Mouse (Mus musculus) myocyte (in vitro differentiated cells): ENCODE results near the gene Nme4. TPM values are rescaled to one million over a fixed set of nuclear protein-coding genes. Genes with fewer than 3 reads are reported as not detected.
"Not testable (repeated sequence)": the region's sequence is repeated elsewhere in the genome, so short reads cannot be mapped to it uniquely, and the experiment has no call there.

Experiments used
- H3K27me3 ChIP-seq: one replicate; pipeline ENCODE4 v1.6.1; 2011; ENCODE audit not compliant: control insufficient read depth, insufficient read depth, insufficient read length
- H3K36me3 ChIP-seq: one replicate; pipeline ENCODE4 v1.6.1; 2011; ENCODE audit not compliant: control insufficient read depth, insufficient read depth
- H3K4me2 ChIP-seq: one replicate; pipeline ENCODE4 v1.6.1; 2011; ENCODE audit warnings: low read depth, control low read depth
- H3K4me3 ChIP-seq: one replicate; pipeline ENCODE4 v1.5.1; 2011; ENCODE audit warnings: mild to moderate bottlenecking, control low read depth, moderate library complexity
- H3K79me2 ChIP-seq: one replicate; pipeline ENCODE4 v1.6.1; 2011; ENCODE audit not compliant: control insufficient read depth, insufficient read depth
- H3ac ChIP-seq: one replicate; pipeline ENCODE4 v1.6.1; 2011; ENCODE audit not compliant: control insufficient read depth, insufficient read length
- CEBPB ChIP-seq: IDR thresholded peaks from 2 replicates; pipeline ENCODE4 v1.6.1; 2011; ENCODE audit warnings: mild to moderate bottlenecking, moderate library complexity; ENCODE audit not compliant: poor library complexity, insufficient read depth, severe bottlenecking
- E2F4 ChIP-seq: IDR thresholded peaks from one replicate; pipeline ENCODE4 v1.6.1; 2011; ENCODE audit warnings: mild to moderate bottlenecking, control low read depth, moderate library complexity; ENCODE audit not compliant: insufficient read depth
- MAX ChIP-seq: IDR thresholded peaks from one replicate; pipeline ENCODE4 v1.6.1; 2011; ENCODE audit warnings: low read depth, mild to moderate bottlenecking, control low read depth
- MYOD1 ChIP-seq, 3 experiments: IDR thresholded peaks; one replicate each; pipeline ENCODE4 v1.6.1; 2011; ENCODE audit warnings: control low read depth in 2 of 3, low read depth in 2 of 3, mild to moderate bottlenecking in 2 of 3, moderate library complexity in 1 of 3; ENCODE audit not compliant: insufficient read length in 2 of 3, control insufficient read depth in 1 of 3
- MYOG ChIP-seq, 3 experiments: IDR thresholded peaks; one replicate each; pipeline ENCODE4 v1.6.1; 2011; ENCODE audit warnings: control low read depth in 2 of 3, low read depth in 2 of 3, mild to moderate bottlenecking in 2 of 3; ENCODE audit not compliant: insufficient read length in 2 of 3, control insufficient read depth in 1 of 3, insufficient read depth in 1 of 3
- POLR2A ChIP-seq: IDR thresholded peaks from one replicate; pipeline ENCODE4 v1.6.1; 2011; ENCODE audit warnings: low read depth, mild to moderate bottlenecking, control low read depth, moderate library complexity; ENCODE audit not compliant: insufficient read length
- POLR2AphosphoS2 ChIP-seq: IDR thresholded peaks from one replicate; pipeline ENCODE4 v1.6.1; 2011; ENCODE audit warnings: low read depth, control low read depth; ENCODE audit not compliant: insufficient read length
- REST ChIP-seq: IDR thresholded peaks from one replicate; pipeline ENCODE4 v1.6.1; 2011; ENCODE audit warnings: mild to moderate bottlenecking, control low read depth, moderate library complexity; ENCODE audit not compliant: insufficient read depth, insufficient read length
- SRF ChIP-seq: IDR thresholded peaks from one replicate; pipeline ENCODE4 v1.6.1; 2011; ENCODE audit warnings: low read depth; ENCODE audit not compliant: control insufficient read depth, insufficient read length
- TCF12 ChIP-seq: IDR thresholded peaks from one replicate; pipeline ENCODE4 v1.6.1; 2011; ENCODE audit warnings: mild to moderate bottlenecking, control low read depth; ENCODE audit not compliant: poor library complexity, insufficient read depth, severe bottlenecking
- TCF3 ChIP-seq: IDR thresholded peaks from one replicate; pipeline ENCODE4 v1.6.1; 2011; ENCODE audit warnings: low read depth, control low read depth; ENCODE audit not compliant: insufficient read length
- USF1 ChIP-seq: IDR thresholded peaks from one replicate; pipeline ENCODE4 v1.6.1; 2011; ENCODE audit warnings: low read depth, mild to moderate bottlenecking, control low read depth, moderate library complexity
- polyA plus RNA-seq: library from polyadenylated mRNA; unstranded; fragments of >200 nt; fragmentation: generic; extraction: Trizol; gene quantifications from one replicate; pipeline ENCODE4 v1.2.1, GENCODE M21; 2012; ENCODE audit warnings: missing spikeins

The Nme4 gene
- polyA plus RNA-seq, 1 experiment, result 23.9 TPM

DNA sequence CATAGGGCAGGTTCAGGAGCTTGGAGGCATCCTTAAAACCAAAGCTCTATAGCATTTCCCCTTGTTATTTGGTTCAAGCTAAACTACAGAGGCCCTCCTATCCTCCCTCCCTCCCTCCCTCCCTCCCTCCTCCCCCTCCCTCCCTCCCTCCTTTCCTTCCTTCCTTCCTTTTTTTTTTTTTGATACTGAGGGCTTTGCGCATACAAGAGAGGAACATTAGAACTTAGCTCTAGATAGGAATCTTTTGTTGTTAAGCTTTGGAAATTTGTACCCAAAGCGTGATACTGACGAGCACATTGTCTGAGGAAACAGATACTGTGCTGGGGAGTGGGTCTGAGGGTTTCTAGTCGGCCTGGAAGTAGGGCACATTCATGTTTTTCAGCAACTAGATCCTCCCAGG is 10.2 kb upstream of the Nme4 start:
- no peaks in the 10 kb centered on the region for H3K79me2 ChIP-seq
- peaks cover 1% of the 10 kb centered on the region for H3K27me3 ChIP-seq
- H3ac ChIP-seq, result no peak overlapping the region
- H3K4me3 ChIP-seq, result no peak overlapping the region
- TF ChIP-seq MAX (no peak), MYOD1 (IDR thresholded peaks at IDR 0.05; ENCODE audit: control insufficient read depth in 1 of 3, insufficient read length in 2 of 3, low read depth in 2 of 3) (no peak), E2F4 (no peak), CEBPB (no peak), REST (no peak), SRF (no peak), POLR2AphosphoS2 (no peak), TCF3 (no peak), POLR2A (no peak), TCF12 (no peak), USF1 (no peak), MYOG (IDR thresholded peaks at IDR 0.05; ENCODE audit: control insufficient read depth in 1 of 3, insufficient read depth in 1 of 3, insufficient read length in 2 of 3, low read depth in 2 of 3) (no peak)
- H3K36me3 ChIP-seq, result no peaks in the 10 kb centered on the region
- H3K4me2 ChIP-seq, result no peak overlapping the region

DNA sequence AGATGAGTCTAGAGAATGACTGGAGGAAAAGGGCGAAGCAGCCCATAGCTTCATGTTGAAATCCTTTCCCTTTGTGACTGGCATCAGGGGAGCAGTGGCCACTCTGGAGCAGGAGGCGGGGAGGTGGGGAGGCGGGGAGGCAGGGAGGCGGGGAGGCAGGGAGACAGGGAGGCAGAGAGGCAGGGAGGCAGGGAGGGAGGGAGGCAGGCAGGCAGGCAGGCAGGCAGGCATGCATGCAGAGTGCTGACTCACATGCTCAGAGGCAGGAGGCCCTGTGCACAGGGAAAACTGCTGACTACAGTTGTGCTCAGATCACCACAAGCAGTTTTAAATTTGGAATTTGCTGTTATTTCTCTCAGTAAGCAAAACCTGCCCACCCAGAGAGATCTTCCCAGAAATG is 6.1 kb upstream of the Nme4 start:
- Histone ChIP-seq H3K4me2 (no peak overlapping the region), H3ac (no peak overlapping the region), H3K79me2 (no peaks in the 10 kb centered on the region), H3K4me3 (no peak overlapping the region), H3K36me3 (no peaks in the 10 kb centered on the region), H3K27me3 (no peaks in the 10 kb centered on the region)
- TF ChIP-seq POLR2AphosphoS2 (no peak), MAX (no peak), SRF (no peak), MYOD1 (IDR thresholded peaks at IDR 0.05; ENCODE audit: control insufficient read depth in 1 of 3, insufficient read length in 2 of 3, low read depth in 2 of 3) (no peak), TCF12 (no peak), CEBPB (no peak), TCF3 (no peak), MYOG (IDR thresholded peaks at IDR 0.05; ENCODE audit: control insufficient read depth in 1 of 3, insufficient read depth in 1 of 3, insufficient read length in 2 of 3, low read depth in 2 of 3) (no peak), USF1 (no peak), REST (no peak), POLR2A (no peak), E2F4 (no peak)

DNA sequence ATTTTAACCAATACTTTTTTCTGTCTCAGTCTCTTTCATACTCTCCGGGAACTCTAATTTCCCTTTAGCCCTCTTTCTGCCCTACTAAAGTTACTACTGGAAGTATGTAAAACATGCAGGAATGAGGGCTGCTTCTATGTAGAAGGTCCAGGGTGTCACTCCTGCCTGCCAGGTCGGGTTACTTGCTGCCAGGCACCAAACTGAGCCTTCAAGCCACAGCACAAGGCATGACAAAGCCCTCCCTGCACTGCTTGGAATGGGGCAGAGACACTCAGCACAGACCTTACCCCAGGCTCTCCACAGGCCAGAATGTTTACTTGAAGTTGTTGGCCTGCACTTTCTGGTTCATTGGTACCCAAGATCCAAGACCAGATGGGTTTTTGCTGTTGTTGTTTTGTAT is 4.8 kb upstream of the Nme4 start:
- H3K4me2 ChIP-seq, result no peak overlapping the region

GRCm38 (mm10) chr17:26099316-26099715 is 3.9 kb upstream of the Nme4 start:
- H3ac ChIP-seq, result not testable (repeated sequence)

More for the DNA sequence above, 4.8 kb upstream of the Nme4 start:
- Histone ChIP-seq H3K27me3 (no peaks in the 10 kb centered on the region), H3K36me3 (no peaks in the 10 kb centered on the region), H3K79me2 (no peaks in the 10 kb centered on the region), H3K4me3 (no peak overlapping the region), H3ac (no peak overlapping the region)
- TF ChIP-seq USF1 (no peak), CEBPB (no peak)

DNA sequence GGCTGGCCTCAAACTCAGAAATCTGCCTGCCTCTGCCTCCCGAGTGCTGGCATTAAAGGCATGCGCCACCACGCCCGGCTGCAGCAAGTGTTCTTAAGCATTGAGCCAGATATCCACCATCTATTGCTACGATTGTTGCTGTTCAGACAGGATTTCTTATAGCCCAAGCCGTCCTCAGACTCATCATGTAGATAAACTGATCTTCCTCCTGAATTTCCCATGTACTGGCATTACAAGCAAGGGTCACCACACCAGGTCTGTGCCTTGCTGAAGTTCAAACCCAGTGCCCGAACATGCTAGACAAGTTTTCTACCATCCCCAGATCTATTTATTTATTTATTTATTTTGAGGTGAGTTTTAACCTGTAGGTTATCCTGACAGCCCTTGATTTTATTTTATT is 3.1 kb upstream of the Nme4 start:
- no peak for TF ChIP-seq REST
- no peak for TF ChIP-seq CEBPB
- no peak for TF ChIP-seq E2F4
- TF ChIP-seq TCF12, result no peak
- no peak for TF ChIP-seq POLR2A
- TF ChIP-seq TCF3, result no peak
- TF ChIP-seq MYOG (IDR thresholded peaks at IDR 0.05; ENCODE audit: control insufficient read depth in 1 of 3, insufficient read depth in 1 of 3, insufficient read length in 2 of 3, low read depth in 2 of 3), result no peak
- no peak for TF ChIP-seq POLR2AphosphoS2
- Histone ChIP-seq H3K4me2 (no peak overlapping the region), H3K36me3 (no peaks in the 10 kb centered on the region), H3ac (no peak overlapping the region), H3K79me2 (no peaks in the 10 kb centered on the region), H3K4me3 (no peak overlapping the region), H3K27me3 (no peaks in the 10 kb centered on the region)

More at GRCm38 (mm10) chr17:26099316-26099715, 3.9 kb upstream of the Nme4 start:
- H3K36me3 ChIP-seq, H3K4me2 ChIP-seq, H3K27me3 ChIP-seq, H3K4me3 ChIP-seq, H3K79me2 ChIP-seq: not testable (repeated sequence)

DNA sequence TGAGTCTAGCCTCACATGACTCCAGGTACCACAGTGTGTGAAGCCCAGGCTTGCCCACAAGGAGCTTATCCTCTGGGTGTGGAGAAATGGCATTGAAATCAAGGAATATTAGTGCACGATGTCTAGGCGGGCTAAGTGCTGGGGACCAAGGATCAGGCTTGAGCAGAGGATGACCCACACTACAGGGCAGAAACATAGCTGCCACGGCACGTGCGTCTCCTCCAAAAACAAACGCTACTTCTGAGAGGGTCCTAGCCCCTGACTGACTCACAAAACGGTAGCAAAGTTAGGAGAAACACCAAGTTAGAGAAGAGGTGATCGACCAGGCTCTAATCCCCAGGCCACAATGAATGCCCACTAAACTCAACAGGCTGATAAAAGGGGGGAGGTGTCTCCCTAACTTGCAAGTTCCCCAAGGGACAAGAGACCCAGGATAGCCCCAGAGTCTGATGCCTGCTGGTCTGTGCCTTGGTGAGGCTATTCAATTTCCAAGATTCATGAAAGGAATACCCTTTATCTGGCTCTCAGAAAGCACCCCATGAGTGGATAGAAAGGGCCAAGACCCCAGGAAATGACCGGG is 781 bp downstream of the Nme4 start:
- Histone ChIP-seq H3K79me2 (no peaks in the 10 kb centered on the region), H3K36me3 (no peaks in the 10 kb centered on the region), H3K4me3 (peak overlapping the region; percentile 22), H3K4me2 (peak overlapping the region; percentile 73), H3K27me3 (no peaks in the 10 kb centered on the region), H3ac (no peak overlapping the region)
- no peak for TF ChIP-seq TCF3
- TF ChIP-seq MYOD1 (IDR thresholded peaks at IDR 0.05; ENCODE audit: control insufficient read depth in 1 of 3, insufficient read length in 2 of 3, low read depth in 2 of 3), result no peak
- TF ChIP-seq MAX, result no peak
- TF ChIP-seq POLR2A, result no peak
- TF ChIP-seq TCF12, result no peak
- no peak for TF ChIP-seq CEBPB
- no peak for TF ChIP-seq E2F4
- no peak for TF ChIP-seq MYOG (IDR thresholded peaks at IDR 0.05; ENCODE audit: control insufficient read depth in 1 of 3, insufficient read depth in 1 of 3, insufficient read length in 2 of 3, low read depth in 2 of 3)
- TF ChIP-seq SRF, result no peak
- TF ChIP-seq USF1, result no peak
- no peak for TF ChIP-seq REST
- TF ChIP-seq POLR2AphosphoS2, result no peak
